Mouse (Mus musculus): ENCODE data around the gene Il17rc.

DNA sequence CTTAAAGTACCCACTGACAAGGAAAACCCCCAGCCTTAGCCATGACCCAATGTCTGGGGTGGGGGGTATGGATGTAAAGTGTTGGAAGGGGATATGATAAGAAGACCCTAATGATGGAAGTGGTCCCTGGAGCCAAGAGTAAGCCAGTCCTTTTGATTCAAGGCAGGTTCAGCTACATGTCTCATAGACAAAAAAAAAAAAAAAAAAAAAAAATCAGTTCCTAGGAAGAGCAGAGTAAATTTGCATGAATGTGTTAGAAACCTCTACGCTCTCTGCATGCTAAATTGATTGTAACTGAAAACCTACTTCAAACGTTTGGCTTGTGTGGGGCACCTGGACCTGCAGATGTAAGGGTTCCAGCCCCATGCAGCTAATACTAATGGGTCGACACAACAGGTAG lies 39.4 kb upstream of the Il17rc start:
- no peak for TF ChIP-seq CTCF (IDR thresholded peaks at IDR 0.05)
- TF ChIP-seq EP300 (IDR thresholded peaks at IDR 0.05), result no peak

Data from lung, postnatal 0 days (tissue).